Mouse (Mus musculus) embryonic fibroblast, embryonic 13.5 days (primary cell): ENCODE results near the gene Gm20388.

Experiments used
- CTCF ChIP-seq: IDR thresholded peaks from 2 replicates; pipeline ENCODE4 v1.5.1; 2011; ENCODE audit warnings: mild to moderate bottlenecking, control low read depth, low read length, moderate library complexity, borderline replicate concordance; ENCODE audit not compliant: insufficient read depth
- POLR2A ChIP-seq: IDR thresholded peaks from 2 replicates; pipeline ENCODE4 v1.6.1; 2011; ENCODE audit warnings: low read depth, mild to moderate bottlenecking, control low read depth, low read length, moderate library complexity

- TF ChIP-seq CTCF: no peak
- no peak for TF ChIP-seq POLR2A
These were observed 3866.7 kb downstream of the Gm20388 start for GRCm38 (mm10) chr8:123777319-123777718.
